Mouse (Mus musculus) CD8-positive naive resting alpha-beta T cell, adult 57 days (primary cell): ENCODE measurements around the gene Foxd2. TPM values are rescaled to one million over a fixed set of nuclear protein-coding genes. Genes with fewer than 3 reads are reported as not detected.

Source experiments
- total RNA-seq: library from RNA; stranded (reverse); gene quantifications from one replicate; pipeline ENCODE4 v1.2.4, GENCODE M21; 2023

Foxd2 gene
- total RNA-seq = 0.58 TPM

GRCm38 (mm10) chr4:114908829-114909601, at the start of gene Foxd2:
Foxd2 (minus strand) TSS chr4:114908873.

GRCm38 (mm10) chr4:114925917-114926312, 17.2 kb upstream of the Foxd2 start, which contains the start of gene Foxe3:
Foxe3 (minus strand) TSS chr4:114926013.

Other genes starting within 250 kb of the Foxd2 start
- not detected for gene Gm12830, start 87.2 kb downstream of the Foxd2 start, total RNA-seq
- not detected for gene Foxe3, start 17.1 kb upstream of the Foxd2 start, total RNA-seq
- gene Cmpk1, start 78.4 kb upstream of the Foxd2 start, total RNA-seq = 36.0 TPM
- gene Stil, start 91.3 kb upstream of the Foxd2 start, total RNA-seq = 0.24 TPM
- 0.34 TPM for gene Tal1, start 147.6 kb upstream of the Foxd2 start, total RNA-seq
- gene Pdzk1ip1, start 179.8 kb upstream of the Foxd2 start, total RNA-seq = not detected
- gene Cyp4x1, start 225.4 kb upstream of the Foxd2 start, total RNA-seq = not detected